Mouse (Mus musculus): ENCODE data around the gene Timm17b. TPM values are rescaled to one million over a fixed set of nuclear protein-coding genes. Genes with fewer than 3 reads are reported as not detected.

Timm17b gene
- total RNA-seq, 1 experiment = 39.2 TPM

GRCm38 (mm10) chrX:7864551-7864950 is 34.6 kb upstream of the Timm17b start:
- Histone ChIP-seq H3K27ac (ENCODE audit: insufficient read depth, low read depth, low read length, poor library complexity, severe bottlenecking) (no peak overlapping the region), H3K9me3 (ENCODE audit: control insufficient read depth, insufficient read depth, low read depth, low read length) (no peaks in the 10 kb centered on the region), H3K9ac (ENCODE audit: insufficient read depth, low read depth, low read length, poor library complexity, severe bottlenecking) (no peak overlapping the region), H3K4me1 (ENCODE audit: control insufficient read depth in 2 of 2, insufficient read depth in 2 of 2, low read length in 2 of 2, poor library complexity in 1 of 2) (peaks cover 0 to 8% of the 10 kb centered on the region in 2 experiments; a peak in 3 of 4 replicates), H3K4me3 (ENCODE audit: insufficient read depth in 1 of 2, low read depth in 1 of 2, low read length in 2 of 2, poor library complexity in 1 of 2, severe bottlenecking in 1 of 2) (no peak overlapping the region), H3K36me3 (ENCODE audit: control insufficient read depth, insufficient read depth, low read length, poor library complexity, severe bottlenecking) (peaks cover 6% of the 10 kb centered on the region)
- no peak for TF ChIP-seq ZC3H11A (IDR thresholded peaks at IDR 0.05; ENCODE audit: borderline replicate concordance, low read depth, low read length)
- DNase-seq (ENCODE audit: low read depth, low spot score) = no peak
- in situ Hi-C loops (cut with MboI; ENCODE audit: low sequenced_read_pairs in 2 of 2, unreplicated experiment in 2 of 2) = no loop called here

GRCm38 (mm10) chrX:7865343-7865742 is 33.8 kb upstream of the Timm17b start:
- no peak for DNase-seq (ENCODE audit: low read depth, low spot score)
- in situ Hi-C loops (cut with MboI; ENCODE audit: low sequenced_read_pairs in 2 of 2, unreplicated experiment in 2 of 2) = no loop called here
- H3K9me3 ChIP-seq (ENCODE audit: control insufficient read depth, insufficient read depth, low read depth, low read length) = no peaks in the 10 kb centered on the region
- peaks cover 0 to 8% of the 10 kb centered on the region in 2 experiments; a peak in 3 of 4 replicates for H3K4me1 ChIP-seq (ENCODE audit: control insufficient read depth in 2 of 2, insufficient read depth in 2 of 2, low read length in 2 of 2, poor library complexity in 1 of 2)
- no peak overlapping the region for H3K4me3 ChIP-seq (ENCODE audit: insufficient read depth in 1 of 2, low read depth in 1 of 2, low read length in 2 of 2, poor library complexity in 1 of 2, severe bottlenecking in 1 of 2)
- no peak overlapping the region for H3K27ac ChIP-seq (ENCODE audit: insufficient read depth, low read depth, low read length, poor library complexity, severe bottlenecking)
- H3K36me3 ChIP-seq (ENCODE audit: control insufficient read depth, insufficient read depth, low read length, poor library complexity, severe bottlenecking) = peaks cover 6% of the 10 kb centered on the region
- TF ChIP-seq CHD2 (IDR thresholded peaks at IDR 0.05; ENCODE audit: low read depth, low read length) (no peak), HCFC1 (IDR thresholded peaks at IDR 0.05; ENCODE audit: borderline replicate concordance, insufficient read depth, low read length) (no peak), ZNF384 (IDR thresholded peaks at IDR 0.05; ENCODE audit: low read depth, low read length) (no peak), MAFK (IDR thresholded peaks at IDR 0.05; ENCODE audit: insufficient read depth, low read depth, low read length) (no peak), ZC3H11A (IDR thresholded peaks at IDR 0.05; ENCODE audit: borderline replicate concordance, low read depth, low read length) (no peak)
- no peak overlapping the region for H3K9ac ChIP-seq (ENCODE audit: insufficient read depth, low read depth, low read length, poor library complexity, severe bottlenecking)

GRCm38 (mm10) chrX:7865786-7866185 is 33.4 kb upstream of the Timm17b start:
- Histone ChIP-seq H3K9ac (ENCODE audit: insufficient read depth, low read depth, low read length, poor library complexity, severe bottlenecking) (no peak overlapping the region), H3K4me3 (ENCODE audit: insufficient read depth in 1 of 2, low read depth in 1 of 2, low read length in 2 of 2, poor library complexity in 1 of 2, severe bottlenecking in 1 of 2) (no peak overlapping the region), H3K27ac (ENCODE audit: insufficient read depth, low read depth, low read length, poor library complexity, severe bottlenecking) (no peak overlapping the region), H3K9me3 (ENCODE audit: control insufficient read depth, insufficient read depth, low read depth, low read length) (no peaks in the 10 kb centered on the region), H3K4me1 (ENCODE audit: control insufficient read depth in 2 of 2, insufficient read depth in 2 of 2, low read length in 2 of 2, poor library complexity in 1 of 2) (peaks cover 0 to 8% of the 10 kb centered on the region in 2 experiments; a peak in 3 of 4 replicates), H3K36me3 (ENCODE audit: control insufficient read depth, insufficient read depth, low read length, poor library complexity, severe bottlenecking) (peaks cover 6% of the 10 kb centered on the region)
- no peak for DNase-seq (ENCODE audit: low read depth, low spot score)
- in situ Hi-C loops (cut with MboI; ENCODE audit: low sequenced_read_pairs in 2 of 2, unreplicated experiment in 2 of 2) = no loop called here
- TF ChIP-seq ZC3H11A (IDR thresholded peaks at IDR 0.05; ENCODE audit: borderline replicate concordance, low read depth, low read length) = no peak
- no peak for TF ChIP-seq MAFK (IDR thresholded peaks at IDR 0.05; ENCODE audit: insufficient read depth, low read depth, low read length)
- no peak for TF ChIP-seq HCFC1 (IDR thresholded peaks at IDR 0.05; ENCODE audit: borderline replicate concordance, insufficient read depth, low read length)
- no peak for TF ChIP-seq ZNF384 (IDR thresholded peaks at IDR 0.05; ENCODE audit: low read depth, low read length)
- TF ChIP-seq CHD2 (IDR thresholded peaks at IDR 0.05; ENCODE audit: low read depth, low read length) = no peak

- Histone ChIP-seq H3K27ac (ENCODE audit: insufficient read depth, low read depth, low read length, poor library complexity, severe bottlenecking) (no peak overlapping the region), H3K4me3 (ENCODE audit: insufficient read depth in 1 of 2, low read depth in 1 of 2, low read length in 2 of 2, poor library complexity in 1 of 2, severe bottlenecking in 1 of 2) (no peak overlapping the region)
Measured at GRCm38 (mm10) chrX:7867141-7867540, 32.0 kb upstream of the Timm17b start.

GRCm38 (mm10) chrX:7868506-7868905 is 30.7 kb upstream of the Timm17b start:
- no peak for TF ChIP-seq HCFC1 (IDR thresholded peaks at IDR 0.05; ENCODE audit: borderline replicate concordance, insufficient read depth, low read length)
- no peak for TF ChIP-seq MAFK (IDR thresholded peaks at IDR 0.05; ENCODE audit: insufficient read depth, low read depth, low read length)
- TF ChIP-seq ZC3H11A (IDR thresholded peaks at IDR 0.05; ENCODE audit: borderline replicate concordance, low read depth, low read length) = no peak

More at GRCm38 (mm10) chrX:7867141-7867540, 32.0 kb upstream of the Timm17b start:
- in situ Hi-C loops (cut with MboI; ENCODE audit: low sequenced_read_pairs in 2 of 2, unreplicated experiment in 2 of 2) = no loop called here
- peaks cover 0 to 8% of the 10 kb centered on the region in 2 experiments; a peak in 3 of 4 replicates for H3K4me1 ChIP-seq (ENCODE audit: control insufficient read depth in 2 of 2, insufficient read depth in 2 of 2, low read length in 2 of 2, poor library complexity in 1 of 2)
- H3K36me3 ChIP-seq (ENCODE audit: control insufficient read depth, insufficient read depth, low read length, poor library complexity, severe bottlenecking) = peaks cover 8% of the 10 kb centered on the region
- TF ChIP-seq ZNF384 (IDR thresholded peaks at IDR 0.05; ENCODE audit: low read depth, low read length) = no peak
- no peak for TF ChIP-seq MAFK (IDR thresholded peaks at IDR 0.05; ENCODE audit: insufficient read depth, low read depth, low read length)
- no peak for TF ChIP-seq CHD2 (IDR thresholded peaks at IDR 0.05; ENCODE audit: low read depth, low read length)
- TF ChIP-seq HCFC1 (IDR thresholded peaks at IDR 0.05; ENCODE audit: borderline replicate concordance, insufficient read depth, low read length) = no peak
- TF ChIP-seq ZC3H11A (IDR thresholded peaks at IDR 0.05; ENCODE audit: borderline replicate concordance, low read depth, low read length) = no peak
- DNase-seq (ENCODE audit: low read depth, low spot score) = no peak
- no peak overlapping the region for H3K9ac ChIP-seq (ENCODE audit: insufficient read depth, low read depth, low read length, poor library complexity, severe bottlenecking)
- no peaks in the 10 kb centered on the region for H3K9me3 ChIP-seq (ENCODE audit: control insufficient read depth, insufficient read depth, low read depth, low read length)

More at GRCm38 (mm10) chrX:7868506-7868905, 30.7 kb upstream of the Timm17b start:
- Histone ChIP-seq H3K4me1 (ENCODE audit: control insufficient read depth in 2 of 2, insufficient read depth in 2 of 2, low read length in 2 of 2, poor library complexity in 1 of 2) (peaks cover 0 to 8% of the 10 kb centered on the region in 2 experiments; a peak in 3 of 4 replicates), H3K9me3 (ENCODE audit: control insufficient read depth, insufficient read depth, low read depth, low read length) (no peaks in the 10 kb centered on the region), H3K4me3 (ENCODE audit: insufficient read depth in 1 of 2, low read depth in 1 of 2, low read length in 2 of 2, poor library complexity in 1 of 2, severe bottlenecking in 1 of 2) (no peak overlapping the region), H3K9ac (ENCODE audit: insufficient read depth, low read depth, low read length, poor library complexity, severe bottlenecking) (no peak overlapping the region), H3K36me3 (ENCODE audit: control insufficient read depth, insufficient read depth, low read length, poor library complexity, severe bottlenecking) (peaks cover 14% of the 10 kb centered on the region), H3K27ac (ENCODE audit: insufficient read depth, low read depth, low read length, poor library complexity, severe bottlenecking) (no peak overlapping the region)
- in situ Hi-C loops (cut with MboI; ENCODE audit: low sequenced_read_pairs in 2 of 2, unreplicated experiment in 2 of 2) = no loop called here
- no peak for DNase-seq (ENCODE audit: low read depth, low spot score)
